Mouse (Mus musculus): Measurements from ENCODE around the gene Rb1. TPM values are rescaled to one million over a fixed set of nuclear protein-coding genes. Genes with fewer than 3 reads are reported as not detected.

Rb1 gene
- 100 to 1,000 TPM; 103 TPM for total RNA-seq (2023)

DNA sequence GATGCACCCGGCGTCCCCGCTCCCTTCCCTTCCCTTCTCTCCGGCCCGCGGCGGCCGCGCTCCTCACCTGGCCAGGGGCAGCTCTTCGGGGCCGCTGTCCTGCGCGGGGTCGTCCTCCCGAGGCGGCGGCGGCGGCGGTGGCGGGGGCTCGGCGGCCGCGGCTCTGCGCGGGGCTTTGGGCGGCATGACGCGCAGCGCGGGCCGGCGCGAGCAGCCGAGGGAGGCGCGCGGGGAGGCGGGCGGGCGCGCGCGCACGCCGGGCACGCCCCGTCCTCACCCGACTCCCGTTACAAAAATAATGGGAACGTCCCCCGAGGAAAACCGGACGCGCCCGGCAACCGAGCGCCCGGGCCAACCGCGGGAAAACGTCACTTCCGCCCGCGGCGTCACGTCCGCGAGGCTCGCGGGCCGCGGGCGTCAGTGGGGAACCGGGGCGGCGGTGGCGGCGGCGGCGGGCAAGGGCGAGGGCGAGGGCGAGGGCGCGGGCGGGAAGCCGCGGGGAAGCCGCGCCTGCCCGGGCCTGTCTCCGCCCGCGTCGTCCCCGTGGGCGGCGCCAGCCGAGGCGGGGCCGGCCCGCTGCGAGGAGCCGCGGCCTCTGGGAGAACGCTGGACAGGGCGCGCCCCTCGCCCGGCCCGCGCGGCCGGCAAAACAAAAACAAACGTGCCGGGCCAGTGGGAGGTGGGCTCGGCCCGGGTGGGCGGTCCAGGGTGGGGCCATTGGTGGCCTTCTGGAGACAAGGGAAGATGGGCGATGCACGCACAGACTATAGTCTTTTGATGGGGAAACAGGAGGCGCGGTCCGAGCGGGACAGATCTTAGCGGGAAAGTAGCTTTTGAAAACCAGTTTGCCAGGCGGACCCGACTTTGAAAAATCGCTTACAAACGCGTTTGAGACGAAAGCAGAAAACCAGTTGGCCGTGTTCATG lies at the start of gene Rb1:
Gene Rb1 (minus strand): TSS at position 367 of the 926 bp plus-strand sequence.

DNA sequence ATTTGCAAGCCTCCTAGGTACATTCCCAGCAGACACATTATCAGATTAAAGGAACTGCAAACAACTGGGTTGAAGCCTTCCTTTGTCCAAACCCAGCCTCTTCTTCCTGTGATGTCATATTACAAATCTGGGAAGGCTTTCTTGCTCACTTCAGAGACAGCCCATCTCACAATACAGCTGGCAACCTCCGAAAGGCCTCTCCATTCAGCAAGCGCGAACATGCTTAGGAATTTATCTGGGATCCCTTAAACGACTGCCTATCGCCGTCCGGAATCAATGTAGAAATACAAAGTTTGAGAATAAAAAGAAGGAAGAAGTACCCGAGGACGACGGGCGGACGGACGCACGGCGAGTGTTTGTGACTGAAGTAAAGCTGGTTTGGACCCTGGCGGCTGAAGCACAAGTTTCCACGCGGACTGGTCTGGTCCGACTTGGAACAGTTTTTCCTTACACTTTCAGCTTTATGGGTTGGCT lies 87.7 kb downstream of the Rb1 start, which contains the start of gene Lpar6:
Gene Lpar6 (plus strand): TSS at position 48 of the 474 bp plus-strand sequence.

Other genes with a start within 250 kb of the Rb1 start
- 10 to 100 TPM; 39.4 to 50.3 TPM for gene Rcbtb2, start 202.8 kb downstream of the Rb1 start, total RNA-seq (2023)
- 10 to 100 TPM; 39.8 to 44.4 TPM for gene Lpar6, start 87.9 kb downstream of the Rb1 start, total RNA-seq (2023)
- gene Itm2b, start 59.5 kb upstream of the Rb1 start, total RNA-seq (2023), result 1,000 to 10,000 TPM; 1,356 to 1,434 TPM
- gene Med4, start 184.2 kb upstream of the Rb1 start, total RNA-seq (2023), result 10 to 100 TPM; 30.3 to 30.5 TPM
- 10 to 100 TPM; 34.6 to 43.1 TPM for gene Sucla2, start 199.5 kb upstream of the Rb1 start, total RNA-seq (2023)
- 1 to 10 TPM; 3.2 to 5.1 TPM for gene Nudt15, start 222.4 kb upstream of the Rb1 start, total RNA-seq (2023)